Mouse (Mus musculus) B cell, adult (primary cell): ENCODE results near the gene Ect2. TPM values are rescaled to one million over a fixed set of nuclear protein-coding genes. Genes with fewer than 3 reads are reported as not detected.

Experiments
- total RNA-seq: library from RNA; stranded (reverse); gene quantifications from 4 replicates; pipeline ENCODE4 v1.2.4, GENCODE M21; 2023; ENCODE audit not compliant: inconsistent age

Ect2 gene
- 3.6 to 7.6 TPM (median 3.7 TPM) in 4 replicates for total RNA-seq

DNA sequence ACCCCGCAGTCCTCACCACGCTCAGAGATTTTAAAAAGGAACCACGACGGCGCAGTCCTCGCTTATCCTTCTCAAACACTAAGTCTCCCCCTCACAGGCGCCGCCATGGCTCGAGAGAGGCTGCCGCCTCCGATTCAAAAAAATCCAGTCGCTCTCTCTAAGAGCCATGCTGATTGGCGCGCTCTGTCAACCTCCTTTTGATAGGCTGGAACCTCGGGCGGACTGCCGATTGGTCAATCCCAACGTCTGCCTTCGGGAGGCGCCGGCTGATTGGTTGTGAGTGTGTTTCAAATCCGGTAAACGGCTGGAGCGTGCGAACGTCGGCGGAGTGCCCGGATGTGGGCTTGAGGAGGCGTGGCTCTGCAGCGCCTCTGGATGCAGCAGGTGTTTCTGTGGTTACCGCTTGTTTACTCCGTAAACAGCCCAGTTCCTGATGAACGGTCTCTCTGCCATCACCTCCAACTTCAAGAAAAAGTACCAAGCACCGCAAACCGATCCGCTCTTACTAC lies at the start of gene Ect2:
TSS of gene Ect2 (minus strand) at position 178 of the 509 bp plus-strand sequence.

DNA sequence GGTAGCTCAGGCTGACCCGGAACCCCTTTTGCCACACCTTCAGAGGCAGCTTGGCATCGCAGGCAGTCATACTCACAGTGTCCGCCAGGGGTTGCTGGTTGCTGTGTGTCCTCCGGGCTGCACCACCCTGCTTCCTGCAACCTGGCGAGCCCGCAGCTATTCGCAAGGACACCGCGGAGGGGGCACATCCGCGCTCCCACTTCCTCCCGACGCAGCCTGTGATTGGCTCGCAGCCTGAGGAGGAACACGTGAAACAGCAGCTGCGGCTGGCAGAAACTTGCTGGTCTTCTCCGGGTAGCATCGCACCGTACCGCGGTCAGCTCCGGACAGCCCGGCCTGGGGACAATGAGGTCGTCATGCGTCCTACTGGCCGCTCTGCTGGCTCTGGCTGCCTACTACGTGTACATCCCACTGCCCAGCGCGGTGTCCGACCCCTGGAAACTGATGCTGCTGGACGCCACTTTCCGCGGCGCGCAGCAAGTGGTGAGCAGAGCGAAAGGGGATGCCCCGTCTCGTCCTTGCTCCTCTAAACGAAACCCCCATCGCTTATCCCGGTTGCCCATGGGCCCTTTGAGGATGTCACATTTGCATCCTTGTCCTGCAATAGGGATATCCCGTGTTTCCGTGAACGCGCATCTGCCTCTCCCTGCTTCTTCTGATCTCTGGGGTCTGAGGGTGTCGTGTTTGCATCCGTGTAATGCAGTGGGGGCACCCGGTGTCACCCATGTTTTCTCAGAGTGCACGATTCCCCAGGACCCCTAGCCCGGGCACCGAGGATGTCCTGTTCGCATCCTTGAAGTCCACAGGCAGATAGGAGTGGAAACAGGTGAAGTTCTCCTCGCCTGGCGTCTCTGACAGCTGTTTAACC lies 29.3 kb upstream of the Ect2 start, which contains the start of gene Nceh1:
TSS of gene Nceh1 (plus strand) at position 233 of the 868 bp plus-strand sequence.

Other genes with a start within 250 kb of the Ect2 start
- 12.8 to 20.1 TPM (median 16.1 TPM) in 4 replicates for gene Nceh1, start 29.1 kb upstream of the Ect2 start, total RNA-seq
- gene Tnfsf10, start 163.2 kb upstream of the Ect2 start, total RNA-seq, result 2.5 to 3.9 TPM (median 3.1 TPM) in 4 replicates
- gene Ghsr, start 217.5 kb upstream of the Ect2 start, total RNA-seq, result not detected in 4 replicates